Mouse (Mus musculus) erythroblast, embryonic 14.5 days (primary cell): Measurements from ENCODE around the gene Gramd1a.

ENCODE experiments used
- GATA1 ChIP-seq: IDR thresholded peaks from 2 replicates; pipeline ENCODE4 v1.6.1; 2012; ENCODE audit warnings: low read length, inconsistent platforms, mixed read lengths
- TAL1 ChIP-seq: IDR thresholded peaks from 3 replicates; pipeline ENCODE4 v1.6.1; 2012; ENCODE audit warnings: low read length, inconsistent platforms, mixed read lengths

DNA sequence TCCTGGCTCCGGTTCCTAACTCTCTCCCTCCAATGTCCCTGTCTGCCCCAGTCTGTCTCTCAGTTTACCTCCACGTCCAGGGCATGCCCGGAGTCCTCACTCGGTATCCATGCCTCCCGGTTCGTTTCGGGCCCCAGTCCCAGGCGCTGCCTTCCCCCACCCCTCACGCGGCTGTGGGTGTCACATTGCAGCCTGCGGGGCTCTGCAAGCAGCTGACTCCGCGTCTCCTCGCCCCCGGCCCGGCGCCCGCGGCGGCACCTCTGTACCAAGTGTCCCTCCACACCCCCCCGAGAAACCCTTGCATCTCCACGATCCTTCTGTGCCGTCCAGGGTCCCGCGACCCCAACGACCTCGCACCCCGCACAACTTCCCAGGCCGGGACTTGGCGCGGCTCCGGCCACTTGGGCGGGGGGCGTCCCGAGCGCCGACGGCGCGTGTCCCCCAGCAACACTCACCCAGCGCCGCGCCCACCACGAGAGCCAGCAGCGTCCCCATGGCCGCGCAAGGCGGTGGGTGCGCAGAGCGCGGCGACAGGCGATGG is 29.4 kb downstream of the Gramd1a start:
- TF ChIP-seq GATA1 = no peak
- TF ChIP-seq TAL1 = no peak
